Mouse (Mus musculus): ENCODE measurements at regions not wholly inside any gene's neighbourhood (a gene's known extent, or its start where the extent isn't known, plus 50 kb on each side); places are given as distances from the start of the nearest gene placed in this dataset.

- TF ChIP-seq POLR2A (IDR thresholded peaks at IDR 0.05; ENCODE audit: control insufficient read depth, low read depth, low read length) (no peak), CTCF (IDR thresholded peaks at IDR 0.05; ENCODE audit: control insufficient read depth, insufficient read depth, insufficient replicate concordance, low read depth, low read length) (no peak)
Observed at GRCm38 (mm10) chr2:178548937-178549336, 118.6 kb downstream of the Cdh26 start.
